Mouse (Mus musculus) erythroblast, embryonic 14.5 days (primary cell): ENCODE data around the gene Cited2. TPM values are rescaled to one million over a fixed set of nuclear protein-coding genes. Genes with fewer than 3 reads are reported as not detected.

Experiments
- H3K27me3 ChIP-seq: 2 replicates; pipeline ENCODE4 v1.6.1; 2012; ENCODE audit warnings: inconsistent platforms; ENCODE audit not compliant: control insufficient read depth
- H3K36me3 ChIP-seq: 2 replicates; pipeline ENCODE4 v1.6.1; 2012; ENCODE audit warnings: mild to moderate bottlenecking, inconsistent platforms; ENCODE audit not compliant: control insufficient read depth
- H3K4me1 ChIP-seq: 2 replicates; pipeline ENCODE4 v1.6.1; 2012; ENCODE audit warnings: inconsistent platforms; ENCODE audit not compliant: control insufficient read depth
- H3K4me3 ChIP-seq: replicated peaks from 2 replicates; pipeline ENCODE3; 2012; ENCODE audit warnings: moderate library complexity, mild to moderate bottlenecking, inconsistent platforms
- H3K9me3 ChIP-seq: 2 replicates; pipeline ENCODE4 v1.6.1; 2012; ENCODE audit warnings: low read length, inconsistent platforms, mixed read lengths; ENCODE audit not compliant: control insufficient read depth
- GATA1 ChIP-seq: IDR thresholded peaks from 2 replicates; pipeline ENCODE4 v1.6.1; 2012; ENCODE audit warnings: low read length, inconsistent platforms, mixed read lengths
- TAL1 ChIP-seq: IDR thresholded peaks from 3 replicates; pipeline ENCODE4 v1.6.1; 2012; ENCODE audit warnings: low read length, inconsistent platforms, mixed read lengths
- polyA plus RNA-seq: library from polyadenylated mRNA; stranded (reverse); fragments of >175 nt; gene quantifications from 2 replicates; pipeline ENCODE4 v1.2.3, GENCODE M21; 2012

The Cited2 gene
- polyA plus RNA-seq, 1 experiment: 3.6 TPM

GRCm38 (mm10) chr10:17721602-17722121, 1.4 kb upstream of the Cited2 start:
- H3K4me1 ChIP-seq: peaks cover 70% of the 10 kb centered on the region
- peaks cover 20% of the 10 kb centered on the region for H3K27me3 ChIP-seq
- TF ChIP-seq GATA1: no peak
- TF ChIP-seq TAL1: no peak
- peaks cover 4% of the 10 kb centered on the region for H3K36me3 ChIP-seq
- H3K9me3 ChIP-seq: no peaks in the 10 kb centered on the region
- peak overlapping the region; percentile 84 for H3K4me3 ChIP-seq

- TF ChIP-seq GATA1: no peak
- no peak for TF ChIP-seq TAL1
- H3K9me3 ChIP-seq: no peaks in the 10 kb centered on the region
- peak overlapping the region; percentile 84 for H3K4me3 ChIP-seq
- H3K36me3 ChIP-seq: peaks cover 4% of the 10 kb centered on the region
- H3K27me3 ChIP-seq: peaks cover 20% of the 10 kb centered on the region
- peaks cover 71% of the 10 kb centered on the region for H3K4me1 ChIP-seq
Observed at GRCm38 (mm10) chr10:17722158-17722557, 860 bp upstream of the Cited2 start.

- H3K4me1 ChIP-seq: peaks cover 74% of the 10 kb centered on the region
Observed at GRCm38 (mm10) chr10:17723421-17723841, 413 bp downstream of the Cited2 start.

GRCm38 (mm10) chr10:17723871-17724741, 1.1 kb downstream of the Cited2 start:
- Histone ChIP-seq H3K4me1 (peaks cover 67% of the 10 kb centered on the region), H3K27me3 (peaks cover 20% of the 10 kb centered on the region), H3K4me3 (peak overlapping the region; percentile 84), H3K9me3 (no peaks in the 10 kb centered on the region), H3K36me3 (peaks cover 4% of the 10 kb centered on the region)
- no peak for TF ChIP-seq GATA1
- no peak for TF ChIP-seq TAL1

More at GRCm38 (mm10) chr10:17723421-17723841, 413 bp downstream of the Cited2 start:
- Histone ChIP-seq H3K27me3 (peaks cover 20% of the 10 kb centered on the region), H3K36me3 (peaks cover 4% of the 10 kb centered on the region), H3K9me3 (no peaks in the 10 kb centered on the region), H3K4me3 (peak overlapping the region; percentile 84)
- TF ChIP-seq TAL1: no peak
- no peak for TF ChIP-seq GATA1

- Histone ChIP-seq H3K36me3 (peaks cover 4% of the 10 kb centered on the region), H3K9me3 (no peaks in the 10 kb centered on the region), H3K4me1 (peaks cover 57% of the 10 kb centered on the region), H3K4me3 (peak overlapping the region; percentile 84), H3K27me3 (peaks cover 20% of the 10 kb centered on the region)
- TF ChIP-seq GATA1: no peak
- TF ChIP-seq TAL1: no peak
Observed at GRCm38 (mm10) chr10:17725037-17725584, 2.1 kb downstream of the Cited2 start.

DNA sequence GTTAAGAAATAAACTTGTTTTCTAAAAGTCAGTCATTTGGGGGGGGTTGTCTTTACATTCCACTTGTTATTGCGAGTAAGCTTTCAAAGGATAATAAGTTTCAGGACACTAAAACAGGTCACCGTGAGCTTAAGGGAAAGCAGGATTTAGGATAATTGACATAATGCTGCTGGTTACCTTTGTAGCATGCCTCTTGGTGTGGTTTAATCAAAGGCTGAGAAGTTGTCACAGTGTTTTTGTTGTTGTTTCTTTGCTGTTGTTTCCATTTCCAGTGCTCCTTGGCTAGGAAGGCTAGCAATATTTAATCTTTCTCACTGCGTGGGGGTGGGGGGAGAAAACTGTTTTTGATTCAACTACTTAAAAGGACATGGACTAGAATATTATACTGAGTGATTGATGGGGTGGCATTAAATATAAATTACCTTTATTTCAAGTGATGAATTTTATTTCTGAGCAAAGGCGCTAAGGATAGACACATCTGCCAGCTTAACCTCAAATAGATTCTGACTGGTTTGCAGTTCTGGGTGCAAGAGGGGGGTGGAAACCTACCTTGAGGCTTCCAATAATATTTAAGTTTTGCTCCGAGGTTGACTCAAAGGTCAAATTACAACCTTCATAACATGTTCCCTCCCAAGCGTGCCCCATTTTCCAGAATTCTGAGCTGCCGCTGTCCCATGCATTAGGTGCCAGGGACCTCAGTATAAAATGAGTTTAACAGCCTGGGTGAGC, 2.8 kb downstream of the Cited2 start:
- TF ChIP-seq TAL1: no peak
- TF ChIP-seq GATA1: no peak
- Histone ChIP-seq H3K4me3 (no peak overlapping the region), H3K36me3 (peaks cover 4% of the 10 kb centered on the region), H3K9me3 (no peaks in the 10 kb centered on the region), H3K27me3 (peaks cover 20% of the 10 kb centered on the region), H3K4me1 (peaks cover 51% of the 10 kb centered on the region)

- Histone ChIP-seq H3K36me3 (peaks cover 4% of the 10 kb centered on the region), H3K9me3 (no peaks in the 10 kb centered on the region), H3K4me1 (peaks cover 45% of the 10 kb centered on the region), H3K27me3 (peaks cover 20% of the 10 kb centered on the region), H3K4me3 (no peak overlapping the region)
- TF ChIP-seq GATA1 (no peak), TAL1 (no peak)
Observed at GRCm38 (mm10) chr10:17726373-17726720, 3.3 kb downstream of the Cited2 start.

GRCm38 (mm10) chr10:17727161-17727925, 4.3 kb downstream of the Cited2 start:
- Histone ChIP-seq H3K27me3 (peaks cover 20% of the 10 kb centered on the region), H3K36me3 (peaks cover 4% of the 10 kb centered on the region), H3K4me3 (no peak overlapping the region), H3K9me3 (no peaks in the 10 kb centered on the region), H3K4me1 (peaks cover 36% of the 10 kb centered on the region)
- TF ChIP-seq TAL1 (no peak), GATA1 (no peak)
